26 mouse cellular contexts compared by ENCODE assay signal in genomic region chr9:21018600-21018999, GRCm38 (mm10). TPM values are rescaled to one million over a fixed set of nuclear protein-coding genes. Genes with fewer than 3 reads are reported as not detected.
DNase-seq lines count a peak whose midpoint lies in the region; ATAC-seq and TF ChIP-seq lines count a peak whose summit lies in the region.
"Had no signal": no experiment of that assay in that cellular context is flagged by ENCODE, and none has a peak within 500 bp of the region (broad histone marks: within the 10 kb centered on the region; RNA-seq: fewer than 3 reads in every experiment).

No protein-coding gene starts in this region.

- dilution Hi-C loops in CH12.LX (cut with MboI; ENCODE audit: extremely low pct_ligation_motif_present, extremely low pct_unique_long_range_greater_than_20kb, low sequenced_read_pairs) = no loop called here

- H3K27me3 ChIP-seq in heart, embryonic 15.5 days = peaks cover 39% of the 10 kb centered on the region
- H3K27me3 ChIP-seq in heart, embryonic 11.5 days (ENCODE audit: control insufficient read depth, insufficient read depth, low read length) = peaks cover 43% of the 10 kb centered on the region
- H3K27me3 ChIP-seq in lung, postnatal 0 days (replicated peaks; ENCODE audit: insufficient read depth, low read length) = no peaks in the 10 kb centered on the region
- no peaks in the 10 kb centered on the region for H3K27me3 ChIP-seq in CH12.LX (replicated peaks)
- H3K27me3 ChIP-seq in E14TG2a.4 (ENCODE audit: insufficient read depth, low read length) = no peaks in the 10 kb centered on the region

- TF ChIP-seq CTCF in lung, postnatal 0 days (IDR thresholded peaks at IDR 0.05) = no peak
- TF ChIP-seq CTCF in CH12.LX (conservative IDR thresholded peaks at IDR 0.05 in 1 of 2, IDR thresholded peaks at IDR 0.05 in 1 of 2; ENCODE audit: low read depth in 2 of 2, low read length in 2 of 2) (no peak), E14TG2a.4 (conservative IDR thresholded peaks at IDR 0.05; ENCODE audit: low read length) (no peak)

- no peak for TF ChIP-seq RAD21 in CH12.LX (IDR thresholded peaks at IDR 0.05; ENCODE audit: low read depth, low read length)

- H3K4me3 ChIP-seq in heart, embryonic 15.5 days = no peak overlapping the region
- H3K4me3 ChIP-seq in heart, embryonic 11.5 days (ENCODE audit: low read depth, low read length) = no peak overlapping the region
- H3K4me3 ChIP-seq in lung, postnatal 0 days (ENCODE audit: low read depth, low read length) = no peak overlapping the region
- H3K4me3 ChIP-seq in CH12.LX (replicated peaks in 1 of 3; ENCODE audit: low read depth in 2 of 3, low read length in 2 of 3, poor library complexity in 1 of 3) = peak overlapping the region; percentile 9 to 50 (median 29)
- H3K4me3 ChIP-seq in E14TG2a.4 (replicated peaks; ENCODE audit: low read length) = peak overlapping the region; percentile 45
- H3K4me3 ChIP-seq: embryonic facial prominence, embryonic 13.5 days; embryonic facial prominence, embryonic 15.5 days; erythroblast, embryonic 14.5 days; forebrain, embryonic 10.5 days; forebrain, embryonic 12.5 days had no signal

- no peak for DNase-seq in lung, postnatal 0 days (ENCODE audit: low spot score)
- DNase-seq in lung, postnatal 36 days = no peak
- DNase-seq in CH12.LX (ENCODE audit: extremely low read depth) = no peak
- no peak for DNase-seq in frontal cortex, postnatal 36 days (ENCODE audit: low spot score in 2 of 2)
- DNase-seq: adrenal gland, adult 2 months; adrenal gland, postnatal 10 days; adrenal gland, postnatal 25 days; cerebellum, adult 11 months; cerebellum, adult 18-20 months; cerebellum, adult 8-10 months; cerebellum, adult 9-11 months; cerebellum, postnatal 14 days; cerebellum, postnatal 36 days; embryo, embryonic 11 days had no signal

- H3K27ac ChIP-seq in heart, embryonic 15.5 days = no peak overlapping the region
- no peak overlapping the region for H3K27ac ChIP-seq in heart, embryonic 11.5 days (ENCODE audit: low read depth, low read length)
- H3K27ac ChIP-seq in lung, postnatal 0 days (ENCODE audit: low read length) = 0 out of 2 replicates have a peak overlapping the region, but pooled peaks have one; percentile 20
- no peak overlapping the region for H3K27ac ChIP-seq in CH12.LX (ENCODE audit: insufficient read depth, low read depth)
- H3K27ac ChIP-seq: embryonic facial prominence, embryonic 13.5 days; embryonic facial prominence, embryonic 15.5 days; forebrain, embryonic 10.5 days; forebrain, embryonic 12.5 days had no signal

- 0 out of 2 replicates have a peak overlapping the region, but pooled peaks have one; percentile 2 for H3K4me2 ChIP-seq in heart, embryonic 15.5 days
- no peak overlapping the region for H3K4me2 ChIP-seq in heart, embryonic 11.5 days
- peak overlapping the region; percentile 17; the same call in 1 of the 2 replicates for H3K4me2 ChIP-seq in lung, postnatal 0 days (replicated peaks; ENCODE audit: low read depth, low read length)
- H3K4me2 ChIP-seq in CH12.LX (ENCODE audit: insufficient read depth, low read depth, poor library complexity, severe bottlenecking) = peak overlapping the region; percentile 65
- H3K4me2 ChIP-seq: embryonic facial prominence, embryonic 13.5 days; embryonic facial prominence, embryonic 15.5 days; forebrain, embryonic 12.5 days had no signal

- TF ChIP-seq POLR2A in CH12.LX (IDR thresholded peaks at IDR 0.05; ENCODE audit: low read depth, low read length) = no peak

- ATAC-seq in heart, embryonic 15.5 days (replicated peaks; ENCODE audit: insufficient number of reproducible peaks, insufficient read depth, low FRiP score, low read depth) = no peak
- ATAC-seq in heart, embryonic 11.5 days (replicated peaks; ENCODE audit: insufficient number of reproducible peaks, low FRiP score, low TSS enrichment) = no peak
- ATAC-seq in lung, postnatal 0 days = 0 out of 2 replicates have a peak, but pooled peaks have one; percentile 12
- ATAC-seq: forebrain, embryonic 14.5 days; forebrain, embryonic 16.5 days had no signal

- no peak for TF ChIP-seq EP300 in lung, postnatal 0 days (IDR thresholded peaks at IDR 0.05)
- no peak for TF ChIP-seq EP300 in CH12.LX (IDR thresholded peaks at IDR 0.05; ENCODE audit: low read length)

- H3K36me3 ChIP-seq in heart, embryonic 15.5 days = no peaks in the 10 kb centered on the region
- no peaks in the 10 kb centered on the region for H3K36me3 ChIP-seq in heart, embryonic 11.5 days (ENCODE audit: control insufficient read depth, insufficient read depth, low read length)
- 0 out of 2 replicates have a peak, but pooled peaks cover 8% of the 10 kb centered on the region for H3K36me3 ChIP-seq in lung, postnatal 0 days (ENCODE audit: insufficient read depth, low read length)
- H3K36me3 ChIP-seq in CH12.LX (replicated peaks in 1 of 2; ENCODE audit: control insufficient read depth in 1 of 2, insufficient read depth in 1 of 2, low read length in 1 of 2) = peaks cover 43 to 58% of the 10 kb centered on the region in 2 experiments
- H3K36me3 ChIP-seq in E14TG2a.4 (ENCODE audit: insufficient read depth, low read length) = peaks cover 64% of the 10 kb centered on the region
- H3K36me3 ChIP-seq: embryonic facial prominence, embryonic 13.5 days; forebrain, embryonic 10.5 days; forebrain, embryonic 12.5 days had no signal

- in situ Hi-C loops in CH12.LX (cut with MboI; ENCODE audit: low pct_ligation_motif_present, low pct_unique_long_range_greater_than_20kb, low sequenced_read_pairs) = loop anchor here (10.0 kb wide), 1 partner anchor 126 kb away; the partner anchor contains the start of gene Cdc37

- H3K4me1 ChIP-seq in heart, embryonic 15.5 days (replicated peaks) = peaks cover 29% of the 10 kb centered on the region
- H3K4me1 ChIP-seq in heart, embryonic 11.5 days (ENCODE audit: control insufficient read depth, insufficient read depth, low read length) = peaks cover 11% of the 10 kb centered on the region
- peaks cover 23% of the 10 kb centered on the region for H3K4me1 ChIP-seq in lung, postnatal 0 days (ENCODE audit: insufficient read depth, low read depth, low read length)
- H3K4me1 ChIP-seq in CH12.LX (ENCODE audit: control insufficient read depth in 1 of 2, insufficient read depth in 2 of 2) (peaks cover 26 to 62% of the 10 kb centered on the region in 2 experiments), E14TG2a.4 (replicated peaks; ENCODE audit: low read depth, low read length) (peaks cover 84% of the 10 kb centered on the region)

- peaks cover 73% of the 10 kb centered on the region for H3K79me2 ChIP-seq in CH12.LX (replicated peaks; ENCODE audit: control insufficient read depth, extremely low read depth, insufficient read depth, poor library complexity, severe bottlenecking)

- H3K9me3 ChIP-seq in heart, embryonic 15.5 days (replicated peaks) = no peaks in the 10 kb centered on the region
- no peaks in the 10 kb centered on the region for H3K9me3 ChIP-seq in heart, embryonic 11.5 days (replicated peaks; ENCODE audit: control insufficient read depth, low read length)
- H3K9me3 ChIP-seq in lung, postnatal 0 days (ENCODE audit: low read length) = no peaks in the 10 kb centered on the region
- H3K9me3 ChIP-seq in CH12.LX (replicated peaks; ENCODE audit: low read length) (no peaks in the 10 kb centered on the region), E14TG2a.4 (ENCODE audit: low read length) (no peaks in the 10 kb centered on the region)
- H3K9me3 ChIP-seq: embryonic facial prominence, embryonic 13.5 days; embryonic facial prominence, embryonic 15.5 days; forebrain, embryonic 10.5 days; forebrain, embryonic 12.5 days had no signal

- WGBS in heart, embryonic 15.5 days = 72% methylated on average over 2 of the region's 2 CpGs
- WGBS in heart, embryonic 11.5 days (ENCODE audit: insufficient replicate concordance) = 64% methylated on average over 2 of the region's 2 CpGs
- WGBS in lung, postnatal 0 days = 48% methylated on average over 2 of the region's 2 CpGs

- H3K9ac ChIP-seq in heart, embryonic 15.5 days = no peak overlapping the region
- H3K9ac ChIP-seq in heart, embryonic 11.5 days (ENCODE audit: low read depth, low read length) = no peak overlapping the region
- H3K9ac ChIP-seq in lung, postnatal 0 days (replicated peaks; ENCODE audit: low read depth) = no peak overlapping the region
- peak overlapping the region; percentile 25; the same call in 1 of the 2 replicates for H3K9ac ChIP-seq in CH12.LX (ENCODE audit: insufficient read depth, low read depth)
- H3K9ac ChIP-seq: embryonic facial prominence, embryonic 13.5 days; embryonic facial prominence, embryonic 15.5 days; forebrain, embryonic 12.5 days had no signal

RNA-seq across cellular contexts. Expression of gene Icam1, which starts 2.8 kb away (rescaled TPM):
- polyA plus RNA-seq in heart, embryonic 15.5 days (2015; fragmentation: Nextera tagmentation; extraction: Ambion mirVana) = 13.2 and 24.9 TPM in 2 replicates
- 8.1 and 8.5 TPM in 2 replicates for polyA plus RNA-seq in heart, embryonic 11.5 days (2014; fragmentation: Nextera tagmentation; extraction: Ambion mirVana)
- 236 and 352 TPM in 2 replicates for polyA plus RNA-seq in lung, postnatal 0 days (2015; fragmentation: Nextera tagmentation; extraction: Ambion mirVana)
- 128 and 202 TPM in 2 replicates for total RNA-seq in CH12.LX (2012; rRNA removed)
- total RNA-seq in CH12.LX (2014; rRNA removed) = 101 and 102 TPM in 2 replicates
- 64.2 and 70.6 TPM in 2 replicates for polyA plus RNA-seq in CH12.LX (2012; ENCODE audit: insufficient read length, low read depth)

RNA-seq across cellular contexts. Expression of gene Icam4, which starts 10.6 kb away (rescaled TPM):
- polyA plus RNA-seq in heart, embryonic 15.5 days (2015; fragmentation: Nextera tagmentation; extraction: Ambion mirVana) = 1.9 and 2.8 TPM in 2 replicates
- 18.9 and 25.4 TPM in 2 replicates for polyA plus RNA-seq in heart, embryonic 11.5 days (2014; fragmentation: Nextera tagmentation; extraction: Ambion mirVana)
- polyA plus RNA-seq in lung, postnatal 0 days (2015; fragmentation: Nextera tagmentation; extraction: Ambion mirVana) = 3.3 and 3.8 TPM in 2 replicates
- total RNA-seq in CH12.LX (2012; rRNA removed) = 2.9 and 3.1 TPM in 2 replicates
- total RNA-seq in CH12.LX (2014; rRNA removed) = 1.1 and 1.2 TPM in 2 replicates
- 0.72 and 0.96 TPM in 2 replicates for polyA plus RNA-seq in CH12.LX (2012; ENCODE audit: insufficient read length, low read depth)
- polyA plus RNA-seq: forebrain, embryonic 14.5 days; forebrain, embryonic 16.5 days had no signal

RNA-seq across cellular contexts. Expression of gene Icam5, which starts 13.3 kb away (rescaled TPM):
- 0.04 and 0.13 TPM in 2 replicates for polyA plus RNA-seq in heart, embryonic 15.5 days (2015; fragmentation: Nextera tagmentation; extraction: Ambion mirVana)
- not detected in 2 replicates for polyA plus RNA-seq in heart, embryonic 11.5 days (2014; fragmentation: Nextera tagmentation; extraction: Ambion mirVana)
- polyA plus RNA-seq in lung, postnatal 0 days (2015; fragmentation: Nextera tagmentation; extraction: Ambion mirVana) = 0.18 and 0.27 TPM in 2 replicates
- total RNA-seq in CH12.LX (2012; rRNA removed) (4.9 TPM in 2 replicates), CH12.LX (2014; rRNA removed) (0.89 and 1.0 TPM in 2 replicates)
- 1.6 and 1.7 TPM in 2 replicates for polyA plus RNA-seq in CH12.LX (2012; ENCODE audit: insufficient read length, low read depth)
- total RNA-seq: common myeloid progenitor, adult 5-6 weeks had no signal
- polyA plus RNA-seq: embryonic facial prominence, embryonic 11.5 days had no signal

RNA-seq across cellular contexts. Expression of gene Mrpl4, which starts 16.1 kb away (rescaled TPM):
- 136 and 147 TPM in 2 replicates for polyA plus RNA-seq in heart, embryonic 15.5 days (2015; fragmentation: Nextera tagmentation; extraction: Ambion mirVana)
- polyA plus RNA-seq in heart, embryonic 11.5 days (2014; fragmentation: Nextera tagmentation; extraction: Ambion mirVana) = 140 and 147 TPM in 2 replicates
- 112 and 125 TPM in 2 replicates for polyA plus RNA-seq in lung, postnatal 0 days (2015; fragmentation: Nextera tagmentation; extraction: Ambion mirVana)
- total RNA-seq in CH12.LX (2012; rRNA removed) = 98.7 and 103 TPM in 2 replicates
- total RNA-seq in CH12.LX (2014; rRNA removed) = 42.1 and 43.9 TPM in 2 replicates
- polyA plus RNA-seq in CH12.LX (2012; ENCODE audit: insufficient read length, low read depth) = 83.6 and 94.8 TPM in 2 replicates

RNA-seq across cellular contexts. Expression of gene S1pr2, which starts 42.0 kb away (rescaled TPM):
- polyA plus RNA-seq in heart, embryonic 15.5 days (2015; fragmentation: Nextera tagmentation; extraction: Ambion mirVana) = 16.9 and 26.6 TPM in 2 replicates
- 24.6 and 26.5 TPM in 2 replicates for polyA plus RNA-seq in heart, embryonic 11.5 days (2014; fragmentation: Nextera tagmentation; extraction: Ambion mirVana)
- polyA plus RNA-seq in lung, postnatal 0 days (2015; fragmentation: Nextera tagmentation; extraction: Ambion mirVana) = 60.8 and 62.3 TPM in 2 replicates
- 1.6 and 2.0 TPM in 2 replicates for total RNA-seq in CH12.LX (2012; rRNA removed)
- 0.84 and 1.3 TPM in 2 replicates for total RNA-seq in CH12.LX (2014; rRNA removed)
- polyA plus RNA-seq in CH12.LX (2012; ENCODE audit: insufficient read length, low read depth) = 1.4 and 3.2 TPM in 2 replicates

Comparison
In these comparisons a context has a peak if more than half of its experiments do, and no peak if none do; other contexts are left out.
1. H3K4me3 ChIP-seq: peak in CH12.LX (3 of 3) and E14TG2a.4 (single experiment); none in heart, embryonic 15.5 days (single experiment), heart, embryonic 11.5 days (single experiment) and lung, postnatal 0 days (single experiment).